Mouse (Mus musculus) frontal cortex, postnatal 14 days (tissue): ENCODE measurements at regions not wholly inside any gene's neighbourhood (a gene's known extent, or its start where the extent isn't known, plus 50 kb on each side); places are given as distances from the start of the nearest gene placed in this dataset.

ENCODE experiments used
- DNase-seq, 2 experiments: peaks; one replicate each; pipeline ENCODE4 v3.0.0; 2022; ENCODE audit warnings: low spot score in 2 of 2

DNA sequence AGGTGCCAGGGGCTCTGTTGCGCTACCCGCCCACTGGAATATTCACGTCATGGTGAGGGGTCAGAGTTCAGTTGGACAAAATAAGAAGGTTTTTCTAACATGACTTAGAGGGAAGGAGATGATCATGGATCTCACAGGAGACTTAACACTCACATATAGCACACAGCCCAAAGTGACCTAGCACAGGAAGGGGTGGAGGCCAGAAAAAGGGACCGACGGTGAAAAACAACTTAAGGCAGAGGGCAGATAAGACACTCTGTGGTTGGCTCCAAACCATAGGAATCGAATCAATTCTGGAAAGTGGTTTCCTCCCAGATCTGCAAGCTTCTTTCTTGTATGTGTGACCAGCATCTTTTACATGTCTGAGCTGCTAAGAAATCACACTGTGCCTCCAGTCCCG is 192.9 kb upstream of the 4930412O13Rik start:
- no peak for DNase-seq

DNA sequence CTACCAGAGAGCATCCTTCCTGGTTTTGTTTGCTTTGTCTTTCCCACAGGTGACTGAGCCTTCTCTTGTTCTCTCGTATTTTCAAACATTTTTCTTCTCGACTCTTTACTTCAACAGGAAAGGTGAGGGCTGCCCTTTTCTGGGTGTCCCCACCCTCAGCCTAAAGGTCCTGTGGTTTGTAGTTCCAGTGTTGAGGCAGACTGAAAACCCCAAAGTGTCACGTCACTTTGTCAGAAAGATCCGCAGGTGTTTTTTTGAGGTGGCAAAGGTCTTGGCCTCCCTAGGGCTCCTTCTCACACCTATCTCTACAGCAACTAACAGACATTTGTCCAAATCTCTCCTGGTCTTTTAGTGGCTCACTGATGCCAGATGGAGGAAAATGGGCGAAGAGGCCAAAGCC is 191.5 kb upstream of the 4930412O13Rik start:
- no peak for DNase-seq

DNA sequence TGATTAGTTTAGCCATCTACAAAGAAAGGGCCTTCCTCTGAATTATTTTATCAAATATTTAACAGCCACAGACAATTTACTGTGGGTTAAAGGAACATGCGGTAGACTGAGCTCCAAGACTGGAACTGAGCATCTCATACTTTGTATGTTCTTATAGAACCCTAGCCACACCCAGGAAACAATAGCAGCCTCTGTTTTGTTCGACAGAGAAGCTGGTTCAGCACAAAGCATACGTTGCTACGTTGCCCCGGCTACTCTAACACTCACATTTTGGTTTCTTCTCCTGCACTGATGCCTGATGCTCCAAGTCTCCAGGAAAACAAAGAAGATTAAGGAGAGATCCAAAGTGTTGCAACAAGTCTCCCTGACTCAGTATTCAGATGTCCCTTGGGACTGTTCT is 189.5 kb upstream of the 4930412O13Rik start:
- no peak for DNase-seq

DNA sequence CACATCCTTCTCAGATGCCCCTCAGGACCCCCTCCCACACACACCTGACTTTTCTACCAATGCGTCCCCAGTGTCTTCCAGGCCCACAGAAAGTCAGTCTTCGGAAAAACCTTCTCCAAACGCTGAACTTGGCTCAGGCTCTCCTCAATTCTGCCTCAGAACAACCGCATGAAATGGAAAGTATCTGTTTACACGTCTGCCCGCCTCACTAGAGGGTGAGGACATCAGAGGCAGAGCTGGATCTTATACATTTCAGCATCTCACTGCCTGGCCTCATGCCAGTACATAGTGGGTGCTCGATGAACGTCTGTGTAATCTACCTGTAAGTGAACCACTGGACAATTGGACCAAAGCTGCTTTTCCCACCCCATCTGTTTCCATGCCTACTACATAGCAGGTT is 189.1 kb upstream of the 4930412O13Rik start:
- no peak for DNase-seq

DNA sequence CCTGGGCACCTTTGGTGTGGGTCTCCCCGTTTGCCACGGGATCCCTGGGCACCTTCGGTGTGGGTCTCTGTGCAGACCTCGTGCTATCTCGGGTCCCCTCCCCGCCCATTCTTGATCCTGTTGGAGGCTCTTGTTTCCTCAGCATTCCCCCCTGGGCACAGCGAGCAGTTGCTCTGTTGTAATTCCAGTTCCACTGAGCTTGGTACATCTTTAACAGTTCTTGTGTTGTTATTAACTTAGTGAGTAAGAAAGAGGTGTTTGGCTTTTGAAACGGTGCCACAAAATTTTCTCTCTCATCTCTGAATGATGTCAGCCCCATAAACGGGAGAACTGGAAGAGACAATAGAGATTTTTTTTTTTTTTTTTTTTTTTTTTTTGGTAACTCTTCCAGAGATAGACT is 187.7 kb upstream of the 4930412O13Rik start:
- no peak for DNase-seq

DNA sequence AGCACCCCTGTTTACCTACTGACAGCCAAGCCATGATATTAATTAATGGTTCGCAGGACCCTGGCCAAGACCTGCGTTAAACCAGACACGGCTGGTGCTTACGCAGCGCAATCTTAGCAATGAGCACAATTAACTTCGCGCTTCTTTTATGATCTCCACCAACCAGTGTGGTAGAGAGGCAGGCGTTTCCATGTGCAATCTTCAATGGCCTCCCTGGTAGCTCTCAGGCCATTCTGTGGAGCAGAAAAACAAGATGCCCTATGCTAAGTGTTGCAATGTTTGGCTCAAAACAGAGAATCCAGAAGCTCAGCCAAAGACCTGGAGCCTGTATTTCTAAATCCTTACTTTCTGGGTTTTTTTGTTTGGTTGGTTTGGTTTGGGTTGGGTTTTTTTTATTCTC is 186.9 kb upstream of the 4930412O13Rik start:
- DNase-seq, result no peak

DNA sequence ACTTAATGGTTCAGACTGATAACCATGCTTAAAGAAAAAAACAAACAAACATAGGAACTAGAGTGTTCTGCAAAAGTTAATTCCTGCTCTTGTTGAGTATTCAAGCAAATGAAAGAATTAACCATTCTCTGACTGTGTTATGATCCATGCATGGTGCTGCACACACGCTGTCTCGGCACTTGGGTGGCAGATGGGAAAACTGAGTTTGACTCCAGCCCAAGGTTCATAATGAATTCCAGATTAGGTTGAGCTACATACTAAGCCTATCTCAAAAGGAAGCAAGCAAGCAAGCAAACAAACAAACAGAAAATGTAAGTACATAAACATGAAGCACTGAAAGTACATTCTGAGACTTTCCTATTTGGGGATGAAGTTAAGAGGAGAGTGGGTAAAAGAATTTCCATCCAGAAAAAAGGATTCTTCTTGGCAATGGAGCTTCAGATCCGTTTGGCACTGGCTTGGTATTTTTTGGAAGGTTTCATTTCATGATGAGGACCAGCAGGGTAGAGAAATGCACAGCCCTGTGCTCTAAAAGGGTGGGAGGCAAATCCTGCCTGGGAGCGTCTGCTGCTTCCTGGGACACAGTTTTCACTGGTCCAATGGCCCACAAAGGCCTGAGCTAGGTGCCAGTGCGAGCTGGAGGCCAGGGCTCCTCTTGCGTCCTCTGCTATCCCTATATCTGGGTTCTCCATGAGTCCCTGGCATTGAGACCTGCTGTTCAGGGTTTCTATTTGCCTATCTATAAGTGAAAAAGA is 183.3 kb upstream of the 4930412O13Rik start:
- DNase-seq, result no peak

DNA sequence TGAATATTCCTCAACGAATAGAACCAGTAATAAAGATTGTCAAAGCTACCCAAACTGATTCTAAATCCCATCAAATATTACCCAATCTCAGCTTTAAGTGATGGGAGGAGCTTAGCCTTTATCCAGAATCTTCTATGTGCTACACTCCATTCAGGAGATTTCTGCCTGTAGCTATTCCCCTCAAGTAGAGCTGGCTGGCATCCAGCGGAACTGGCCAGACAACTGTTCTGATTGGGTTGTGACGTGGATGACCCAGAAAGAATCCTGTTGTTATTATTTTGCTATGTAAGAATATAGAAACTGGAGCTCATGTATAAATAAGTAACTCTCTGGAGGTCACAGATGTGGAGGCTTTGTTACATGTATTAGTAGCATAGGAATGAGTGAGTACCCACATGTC is 176.8 kb upstream of the 4930412O13Rik start:
- DNase-seq, result no peak

DNA sequence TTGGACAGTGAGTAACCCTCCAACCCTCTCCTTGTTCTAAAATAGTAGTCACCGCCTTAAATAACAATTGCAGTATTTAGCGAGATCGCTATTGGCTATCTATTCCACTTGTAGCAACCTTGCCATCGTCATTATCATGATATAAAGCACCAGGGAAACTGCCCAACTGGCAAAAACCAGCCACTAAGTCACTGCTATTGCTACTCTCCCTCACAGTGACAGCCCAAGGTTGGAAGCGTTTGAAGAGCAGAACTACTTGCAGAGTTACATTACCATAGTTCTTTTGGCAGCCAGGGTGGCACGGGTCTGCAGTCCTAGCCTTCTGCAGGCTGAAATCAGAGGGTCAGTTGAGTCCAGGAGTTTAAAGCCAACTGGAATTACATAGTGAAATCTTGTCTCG is 171.6 kb upstream of the 4930412O13Rik start:
- no peak for DNase-seq

DNA sequence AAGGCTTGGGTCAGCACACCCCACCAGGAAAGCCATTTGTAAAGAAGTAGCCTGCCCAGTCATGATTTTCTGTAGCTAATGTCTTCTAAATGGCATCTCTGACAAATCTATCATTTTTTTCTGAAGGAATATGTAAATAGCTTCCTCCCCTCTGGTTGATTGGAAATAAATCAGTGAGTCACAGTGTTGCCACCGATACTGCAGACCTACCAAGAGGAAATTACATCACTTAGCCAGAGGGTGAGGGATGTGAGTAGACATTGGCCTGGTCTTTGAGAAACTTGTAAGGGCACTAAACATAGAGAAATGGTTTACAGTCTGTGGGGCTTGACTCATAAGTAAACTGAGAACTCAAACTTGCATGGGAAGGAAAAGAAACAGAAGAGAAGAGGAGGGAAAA is 163.1 kb upstream of the 4930412O13Rik start:
- DNase-seq, result no peak

DNA sequence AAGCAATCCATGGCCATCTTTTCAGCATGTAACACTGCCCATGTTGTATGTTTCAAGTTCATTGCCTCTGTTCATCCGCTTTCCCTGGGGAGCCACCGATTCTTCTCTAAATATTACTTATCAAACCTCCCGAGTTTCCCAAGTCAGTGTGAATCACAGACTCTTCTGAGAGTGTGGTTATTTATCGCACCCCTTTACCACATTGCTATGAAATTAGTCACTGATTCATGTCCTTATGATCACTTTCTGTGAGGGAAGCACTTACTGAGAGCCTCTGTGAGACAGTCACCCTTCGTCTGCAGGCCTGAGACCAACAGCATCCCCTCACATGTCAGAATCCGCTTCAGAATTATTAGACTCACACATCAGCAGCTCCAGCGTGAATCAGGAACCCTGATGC is 147.8 kb upstream of the 4930412O13Rik start:
- DNase-seq, result no peak

DNA sequence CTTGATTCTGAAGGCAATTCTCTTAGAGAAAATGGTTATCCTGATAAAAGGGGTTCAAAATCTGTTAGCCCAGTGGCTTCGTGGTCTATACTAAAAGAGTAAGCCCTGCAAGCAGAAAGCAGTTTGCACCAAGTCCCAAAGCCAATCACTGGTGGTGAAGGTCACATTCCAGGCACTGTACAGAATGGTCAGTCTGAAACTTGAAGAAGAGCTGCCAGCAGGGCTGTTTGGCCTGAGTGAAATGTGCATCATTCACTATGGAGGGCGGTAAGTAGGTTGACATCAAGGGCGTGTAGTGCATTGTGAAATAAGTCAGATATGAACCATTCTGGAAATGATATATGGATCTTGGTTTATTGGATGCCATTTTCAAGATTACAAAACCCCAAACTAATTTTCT is 136.9 kb upstream of the 4930412O13Rik start:
- no peak for DNase-seq

DNA sequence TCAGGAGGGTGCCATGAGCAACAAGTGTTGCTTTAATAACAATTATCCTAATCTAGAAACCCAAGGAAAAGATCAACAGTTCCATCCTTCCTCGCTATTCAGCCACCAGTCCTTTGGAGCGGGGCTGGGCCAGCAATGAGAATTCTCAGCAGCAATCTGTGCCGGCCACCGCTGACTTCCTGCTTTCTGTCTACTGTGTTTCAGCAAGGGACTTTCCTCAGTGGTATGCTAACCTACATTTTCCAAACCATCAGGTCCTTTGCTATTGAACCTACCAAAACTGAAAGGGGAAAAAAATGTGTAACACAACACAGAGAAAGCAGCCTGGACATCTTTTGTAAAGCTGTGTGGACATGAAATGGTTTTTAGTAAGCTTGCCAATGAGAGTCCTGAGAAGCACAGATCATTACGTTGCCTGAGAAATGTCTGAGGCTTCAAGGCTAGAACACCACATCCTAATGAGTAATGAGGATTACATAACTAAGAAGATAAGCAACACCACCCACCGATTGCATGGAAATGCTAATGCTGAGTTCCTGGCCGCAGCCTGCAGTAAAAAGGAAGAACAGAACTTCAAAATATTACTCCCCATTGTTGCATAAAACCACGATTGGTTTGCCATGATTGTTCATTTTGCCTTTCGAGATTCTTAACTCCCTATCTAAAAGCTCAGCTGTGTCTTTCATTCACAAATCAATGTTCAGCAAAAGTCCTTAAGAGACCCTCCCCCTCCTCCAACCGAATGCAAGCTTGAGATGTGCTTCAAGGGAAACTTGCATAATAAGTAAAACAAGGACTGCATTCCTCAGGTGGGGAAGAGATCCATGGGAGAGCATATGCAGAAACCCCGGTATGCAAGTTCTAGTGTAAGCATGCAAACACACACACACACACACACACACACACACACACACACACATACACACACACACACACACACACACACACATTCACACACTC is 130.9 kb upstream of the 4930412O13Rik start:
- DNase-seq, result no peak

DNA sequence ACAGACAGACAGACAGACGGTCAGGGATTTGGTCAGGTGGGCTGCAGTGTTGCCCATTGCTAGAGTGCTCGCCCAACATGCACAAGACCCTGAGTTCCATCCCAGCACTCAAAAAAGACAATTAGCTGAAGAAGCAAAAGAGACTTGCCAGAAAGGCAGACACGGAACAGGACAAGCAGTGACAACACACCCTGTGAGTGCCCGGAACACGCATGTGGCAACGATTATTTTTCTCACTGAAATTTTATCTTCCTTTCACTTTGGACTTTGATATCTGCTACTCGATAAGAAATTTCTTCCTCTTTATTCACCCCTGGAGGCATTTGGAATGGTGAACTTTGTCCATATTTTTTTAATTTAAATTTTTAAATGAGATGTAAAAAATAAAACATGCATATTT is 127.4 kb upstream of the 4930412O13Rik start:
- no peak for DNase-seq

DNA sequence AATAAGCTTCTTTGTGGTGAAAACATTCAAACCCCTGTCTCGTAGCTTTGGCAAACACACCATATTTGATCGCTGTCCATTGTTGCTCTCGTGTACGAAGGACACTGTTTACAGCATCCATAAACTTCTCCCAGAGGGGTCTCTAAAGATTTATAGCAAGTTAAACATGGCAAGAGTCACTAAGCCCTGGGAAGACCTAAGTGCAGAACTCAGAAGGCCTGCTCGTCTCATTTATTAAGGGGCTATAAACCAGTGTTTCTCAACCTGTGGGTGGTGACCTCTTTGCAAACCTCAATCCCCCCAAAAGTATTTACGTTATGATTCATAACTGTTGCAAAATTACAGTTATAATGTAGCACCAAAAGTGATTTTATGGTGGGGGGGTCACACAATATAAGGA is 126.9 kb upstream of the 4930412O13Rik start:
- DNase-seq, result no peak

DNA sequence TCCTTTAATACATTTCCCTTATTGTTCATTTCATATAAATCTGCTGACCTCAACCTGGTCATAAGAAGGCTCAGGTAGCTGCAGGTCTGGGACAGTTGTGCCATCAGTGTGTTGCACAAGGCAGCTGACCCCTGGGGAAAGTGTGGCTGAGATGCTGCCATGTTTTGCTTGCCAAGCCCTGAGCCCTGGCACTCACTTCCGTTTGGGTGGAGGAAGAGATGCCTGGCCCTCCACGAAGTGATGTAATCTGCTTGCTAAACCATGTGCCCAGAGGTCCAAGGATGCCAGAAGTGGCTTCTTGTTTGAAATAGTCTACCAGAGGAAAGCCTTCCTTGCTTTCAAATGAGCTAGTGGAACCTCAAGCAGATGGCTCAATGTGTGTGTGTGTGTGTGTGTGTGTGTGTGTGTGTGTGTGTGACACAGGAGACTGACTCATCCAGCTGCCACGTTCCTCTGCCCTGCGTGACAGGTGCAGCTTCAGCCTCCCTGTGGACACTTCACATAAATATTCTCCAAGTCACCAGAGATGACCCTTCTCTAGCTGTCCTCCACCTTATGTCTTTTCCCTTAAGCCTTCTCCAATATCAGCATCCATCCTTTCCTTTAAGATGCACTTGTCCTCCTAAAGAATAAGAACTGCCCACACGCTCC is 123.2 kb upstream of the 4930412O13Rik start:
- DNase-seq, result no peak

DNA sequence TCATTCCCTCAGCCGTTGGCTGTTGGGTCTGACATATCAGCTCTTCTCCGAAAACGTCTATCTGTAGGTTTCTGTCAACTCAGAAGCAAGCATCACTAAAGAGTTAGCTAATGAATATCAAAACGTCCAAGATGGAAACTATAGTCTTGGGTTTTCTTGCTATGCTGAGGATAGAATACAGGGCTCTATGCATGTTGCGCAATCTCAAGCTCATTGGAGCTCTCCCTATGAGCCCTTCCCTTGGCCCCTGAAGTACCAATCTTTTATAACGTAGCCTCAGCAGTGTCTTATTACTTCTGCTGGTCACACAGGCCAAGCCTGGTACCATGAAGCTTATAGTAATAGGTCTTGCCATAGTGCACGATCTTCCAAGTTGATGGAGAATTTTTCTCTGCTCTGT is 122.1 kb upstream of the 4930412O13Rik start:
- no peak for DNase-seq

DNA sequence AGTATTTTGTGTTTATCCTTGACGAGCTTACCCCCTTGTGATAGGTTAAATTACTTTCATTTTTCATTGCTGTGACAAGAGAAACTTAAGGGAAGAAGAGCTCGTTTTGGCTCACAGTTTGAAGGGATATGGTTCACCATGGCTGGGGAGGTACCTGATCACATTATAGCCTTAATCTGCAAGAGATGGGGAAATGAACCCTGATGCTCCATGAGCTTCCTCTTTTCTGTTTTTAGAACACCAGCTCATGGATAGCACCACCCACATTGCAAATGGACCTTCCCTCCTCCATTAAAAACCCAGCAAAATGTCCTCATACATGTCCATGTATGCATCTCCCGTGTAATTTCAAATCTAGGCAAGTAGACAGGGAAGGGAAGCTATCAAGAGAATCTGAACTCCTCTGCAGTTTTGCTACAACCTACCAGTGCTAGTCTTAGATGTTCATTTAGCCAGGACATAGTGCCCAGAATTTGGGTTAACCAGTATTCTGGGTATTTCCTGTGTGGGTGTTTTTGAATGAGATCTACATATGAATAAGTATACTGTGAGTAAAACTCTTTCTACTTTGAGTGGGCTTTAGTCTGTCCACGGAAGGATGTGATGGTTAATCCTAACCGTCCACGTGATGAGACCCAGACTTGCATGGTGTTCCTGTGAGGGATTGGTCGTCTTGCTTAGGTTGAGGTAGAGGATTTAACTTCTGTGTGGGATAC is 121.5 kb upstream of the 4930412O13Rik start:
- DNase-seq, result no peak

DNA sequence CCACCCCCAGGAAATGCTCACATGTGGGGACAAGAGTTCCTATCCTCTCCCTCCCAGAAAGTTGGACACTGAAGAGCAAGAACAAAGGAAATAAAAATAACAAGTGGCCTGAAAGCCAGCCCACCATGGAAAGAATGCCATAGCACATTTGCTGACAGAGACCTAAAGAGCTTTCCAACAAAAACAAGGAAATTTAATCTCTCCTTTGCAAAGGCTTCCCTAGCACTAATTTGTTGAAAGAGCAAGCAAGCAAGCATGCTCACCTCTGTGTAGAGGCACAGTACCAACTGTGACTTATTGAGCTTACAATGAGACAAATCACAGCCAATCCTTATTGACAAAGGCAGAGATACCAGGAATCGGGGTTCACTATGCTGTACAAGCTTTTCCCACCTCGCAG is 100.9 kb upstream of the 4930412O13Rik start:
- no peak for DNase-seq

DNA sequence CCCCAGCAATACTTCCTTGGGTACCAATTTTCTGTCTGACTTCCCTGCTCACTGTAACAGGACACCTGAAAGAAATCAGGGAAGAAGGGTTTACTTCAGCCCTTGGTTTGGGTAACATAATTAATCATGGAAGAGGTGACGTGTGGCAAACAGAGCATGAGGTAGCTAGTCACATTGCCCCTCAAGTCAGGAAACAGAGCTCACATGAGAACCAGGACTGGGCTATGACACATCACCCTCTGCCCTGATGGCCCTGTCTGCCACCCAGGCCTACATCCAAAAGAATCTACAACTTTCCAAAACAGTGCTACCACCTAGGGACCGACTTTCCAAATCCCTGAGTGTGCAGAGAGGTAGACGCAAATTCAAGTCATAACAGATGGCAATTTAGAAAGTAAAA is 98.4 kb upstream of the 4930412O13Rik start:
- DNase-seq, result no peak

DNA sequence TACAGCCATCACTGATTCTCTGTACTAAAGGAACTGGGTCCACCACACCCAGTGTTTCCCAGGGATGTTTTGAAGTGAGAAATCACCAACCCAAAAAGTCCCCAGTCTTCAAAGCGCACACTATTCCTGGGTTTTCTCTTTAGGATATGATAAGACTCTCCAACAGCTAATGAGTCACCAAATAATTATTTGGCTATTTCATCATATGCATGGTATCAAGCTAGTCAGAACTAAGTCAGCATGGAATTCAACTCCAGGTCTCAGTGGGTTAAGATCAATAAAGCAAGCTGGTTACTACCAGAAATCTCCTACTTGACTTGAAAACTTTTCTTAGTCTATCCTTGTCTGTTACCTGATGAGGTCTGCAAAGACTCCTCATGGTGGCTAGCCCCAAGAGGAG is 89.1 kb upstream of the 4930412O13Rik start:
- no peak for DNase-seq

DNA sequence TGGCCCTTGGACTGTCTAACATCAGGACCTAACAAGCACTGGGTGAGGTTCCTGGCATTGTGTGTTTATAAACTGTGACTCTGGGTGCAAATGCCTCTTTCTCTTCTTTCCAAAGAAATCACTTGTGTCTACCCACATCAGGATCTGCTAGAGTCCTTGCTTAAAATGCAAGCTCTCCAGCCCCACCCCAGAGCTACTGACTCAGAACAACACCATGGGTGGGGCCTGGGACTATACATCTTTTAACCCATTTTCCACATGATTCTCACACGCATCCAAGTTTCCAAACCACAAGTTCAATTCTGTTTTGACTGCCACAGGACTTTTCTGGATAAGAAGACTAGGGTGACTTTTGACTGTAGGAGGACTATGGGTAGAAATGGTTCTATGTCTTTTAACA is 88.7 kb upstream of the 4930412O13Rik start:
- no peak for DNase-seq
